Mouse (Mus musculus): ENCODE measurements around the gene Pard3. TPM values are rescaled to one million over a fixed set of nuclear protein-coding genes. Genes with fewer than 3 reads are reported as not detected.

Pard3 gene
- polyA plus RNA-seq, 1 experiment from 2014 or later = 35.0 TPM

- no peak for ATAC-seq (ENCODE audit: low FRiP score, low read depth)
- H3K9ac ChIP-seq = no peak overlapping the region
- no peak overlapping the region for H3K4me3 ChIP-seq
- WGBS = 88% methylated on average over 2 of the region's 2 CpGs
- no peak overlapping the region for H3K27ac ChIP-seq
- no peaks in the 10 kb centered on the region for H3K9me3 ChIP-seq
- H3K4me2 ChIP-seq (replicated peaks) = no peak overlapping the region
- H3K4me1 ChIP-seq = no peaks in the 10 kb centered on the region
- peaks cover 26% of the 10 kb centered on the region for H3K36me3 ChIP-seq
- no peaks in the 10 kb centered on the region for H3K27me3 ChIP-seq
Observed at GRCm38 (mm10) chr8:127600641-127601040, 536.9 kb downstream of the Pard3 start.

GRCm38 (mm10) chr8:127603062-127603461 lies 539.4 kb downstream of the Pard3 start:
- no peaks in the 10 kb centered on the region for H3K27me3 ChIP-seq
- H3K27ac ChIP-seq = no peak overlapping the region
- ATAC-seq (ENCODE audit: low FRiP score, low read depth) = no peak
- H3K9ac ChIP-seq = no peak overlapping the region
- peaks cover 30% of the 10 kb centered on the region for H3K36me3 ChIP-seq
- no peaks in the 10 kb centered on the region for H3K4me1 ChIP-seq
- H3K4me3 ChIP-seq = no peak overlapping the region
- WGBS = 97% methylated on average over 15 of the region's 15 CpGs
- H3K9me3 ChIP-seq = no peaks in the 10 kb centered on the region
- H3K4me2 ChIP-seq (replicated peaks) = no peak overlapping the region

GRCm38 (mm10) chr8:127608541-127609270 lies 545.0 kb downstream of the Pard3 start:
- no peaks in the 10 kb centered on the region for H3K4me1 ChIP-seq
- ATAC-seq (ENCODE audit: low FRiP score, low read depth) = no peak

DNA sequence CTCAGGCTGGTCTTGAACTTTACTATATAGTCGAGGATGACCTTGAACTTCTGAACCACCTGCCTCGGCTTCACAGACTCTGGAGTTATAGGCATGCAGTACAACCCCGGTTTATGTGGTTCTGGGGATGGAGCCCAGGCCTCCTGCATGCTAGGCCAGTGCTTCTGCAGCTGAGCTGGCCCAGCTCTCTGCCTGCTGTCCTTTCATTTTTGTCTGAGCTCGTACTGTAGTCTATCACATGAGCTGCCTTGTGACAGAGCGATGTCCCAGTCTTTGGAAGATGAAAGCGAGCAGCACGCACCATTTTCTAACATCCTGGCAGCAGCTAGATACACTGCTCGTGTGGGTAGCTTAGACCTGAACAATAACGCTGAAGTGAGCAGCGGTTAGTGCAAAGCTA lies 545.6 kb downstream of the Pard3 start:
- no peaks in the 10 kb centered on the region for H3K27me3 ChIP-seq
- peaks cover 27% of the 10 kb centered on the region for H3K36me3 ChIP-seq
- no peaks in the 10 kb centered on the region for H3K4me1 ChIP-seq
- no peak overlapping the region for H3K4me2 ChIP-seq (replicated peaks)
- no peak overlapping the region for H3K4me3 ChIP-seq
- H3K9me3 ChIP-seq = no peaks in the 10 kb centered on the region
- 86% methylated on average over 10 of the region's 10 CpGs for WGBS
- no peak overlapping the region for H3K27ac ChIP-seq
- H3K9ac ChIP-seq = no peak overlapping the region
- ATAC-seq (ENCODE audit: low FRiP score, low read depth) = no peak

More at GRCm38 (mm10) chr8:127608541-127609270, 545.0 kb downstream of the Pard3 start:
- Histone ChIP-seq H3K27ac (no peak overlapping the region), H3K9me3 (no peaks in the 10 kb centered on the region), H3K4me2 (replicated peaks) (no peak overlapping the region), H3K36me3 (peaks cover 31% of the 10 kb centered on the region), H3K9ac (no peak overlapping the region), H3K4me3 (no peak overlapping the region), H3K27me3 (no peaks in the 10 kb centered on the region)
- 79% methylated on average over 7 of the region's 7 CpGs for WGBS

- no peak overlapping the region for H3K27ac ChIP-seq
- H3K4me2 ChIP-seq (replicated peaks) = no peak overlapping the region
- 73% methylated on average over 4 of the region's 4 CpGs for WGBS
- ATAC-seq (ENCODE audit: low FRiP score, low read depth) = no peak
- peaks cover 16% of the 10 kb centered on the region for H3K36me3 ChIP-seq
- H3K27me3 ChIP-seq = no peaks in the 10 kb centered on the region
- H3K4me3 ChIP-seq = no peak overlapping the region
- H3K4me1 ChIP-seq = no peaks in the 10 kb centered on the region
- no peak overlapping the region for H3K9ac ChIP-seq
- H3K9me3 ChIP-seq = no peaks in the 10 kb centered on the region
Observed at GRCm38 (mm10) chr8:127614206-127614605, 550.5 kb downstream of the Pard3 start.

- Histone ChIP-seq H3K9me3 (no peaks in the 10 kb centered on the region), H3K4me3 (no peak overlapping the region), H3K4me2 (replicated peaks) (no peak overlapping the region), H3K9ac (no peak overlapping the region), H3K36me3 (0 out of 2 replicates have a peak, but pooled peaks cover 3% of the 10 kb centered on the region), H3K27me3 (no peaks in the 10 kb centered on the region), H3K27ac (no peak overlapping the region), H3K4me1 (no peaks in the 10 kb centered on the region)
- ATAC-seq (ENCODE audit: low FRiP score, low read depth) = no peak
- 69% methylated on average over 2 of the region's 2 CpGs for WGBS
Observed at GRCm38 (mm10) chr8:127616681-127617080, 553.0 kb downstream of the Pard3 start.

- Histone ChIP-seq H3K4me1 (no peaks in the 10 kb centered on the region), H3K9me3 (no peaks in the 10 kb centered on the region), H3K9ac (no peak overlapping the region), H3K27me3 (0 out of 2 replicates have a peak, but pooled peaks cover 3% of the 10 kb centered on the region), H3K4me3 (no peak overlapping the region), H3K27ac (no peak overlapping the region), H3K4me2 (replicated peaks) (no peak overlapping the region), H3K36me3 (no peaks in the 10 kb centered on the region)
- WGBS = 83% methylated on average over 3 of the region's 3 CpGs
- no peak for ATAC-seq (ENCODE audit: low FRiP score, low read depth)
Observed at GRCm38 (mm10) chr8:127622137-127622536, 558.4 kb downstream of the Pard3 start.

DNA sequence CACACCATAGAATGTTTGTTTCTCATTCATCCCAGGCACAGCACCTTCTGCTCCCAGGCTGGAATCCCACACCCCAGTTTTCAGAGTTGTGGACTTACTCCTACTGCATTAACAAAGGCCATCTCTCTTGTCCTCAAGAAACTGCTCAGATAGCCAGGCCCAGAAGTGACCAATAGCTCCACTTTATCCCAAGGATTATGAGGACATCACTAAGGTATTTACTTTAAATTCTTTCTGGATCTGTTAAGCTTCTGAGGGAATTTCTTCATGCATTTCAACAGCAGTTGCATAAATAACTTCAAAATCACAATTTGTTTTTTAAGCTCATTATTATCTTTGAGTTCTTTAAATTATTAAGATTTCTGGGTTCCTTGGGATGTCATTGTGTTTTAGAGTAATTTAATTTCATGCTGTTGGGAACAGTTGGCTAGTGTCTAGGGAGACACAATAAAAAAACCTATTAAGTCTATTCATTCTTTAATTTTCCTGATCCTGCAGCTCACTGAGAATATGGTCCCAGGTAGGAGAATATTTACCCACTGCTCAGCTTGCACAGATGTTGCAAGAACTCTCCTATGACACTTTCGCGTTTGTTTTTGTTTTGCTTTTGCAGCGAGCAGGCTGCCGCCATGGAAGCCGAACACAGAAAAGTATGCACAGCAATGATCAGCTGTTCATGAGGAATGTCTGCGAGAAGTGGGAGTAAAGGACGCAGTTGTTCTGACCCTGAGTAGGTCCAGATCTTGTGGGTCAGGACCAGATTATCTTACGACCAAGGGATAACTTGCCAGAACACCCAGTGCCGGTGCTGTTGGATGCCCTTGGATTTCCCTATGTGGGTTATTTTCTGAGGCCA lies 574.8 kb downstream of the Pard3 start:
- Histone ChIP-seq H3K4me2 (replicated peaks) (no peak overlapping the region), H3K4me1 (no peaks in the 10 kb centered on the region), H3K4me3 (no peak overlapping the region), H3K9ac (no peak overlapping the region), H3K36me3 (no peaks in the 10 kb centered on the region), H3K27ac (no peak overlapping the region), H3K27me3 (no peaks in the 10 kb centered on the region), H3K9me3 (no peaks in the 10 kb centered on the region)
- no peak for ATAC-seq (ENCODE audit: low FRiP score, low read depth)
- WGBS = 87% methylated on average over 9 of the region's 9 CpGs

DNA sequence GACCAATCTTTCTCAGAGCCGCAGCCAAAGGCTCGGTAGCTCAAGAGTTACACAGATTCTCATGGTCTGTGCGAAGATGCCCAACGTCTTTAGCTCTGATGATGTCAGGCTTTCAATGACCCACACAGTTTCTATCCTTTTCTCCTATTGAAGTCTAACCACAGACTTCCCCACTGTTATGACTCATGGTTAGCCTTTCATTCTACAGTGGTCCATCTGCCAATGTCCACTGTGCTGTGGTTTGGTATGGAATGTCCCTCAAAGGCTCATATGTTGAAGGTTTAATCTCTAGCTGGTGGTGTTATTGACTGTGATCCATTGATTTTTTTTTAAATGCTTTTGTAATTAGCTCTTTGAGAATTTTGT lies 575.4 kb downstream of the Pard3 start:
- no peak overlapping the region for H3K4me2 ChIP-seq (replicated peaks)
- H3K27me3 ChIP-seq = no peaks in the 10 kb centered on the region
- no peak for ATAC-seq (ENCODE audit: low FRiP score, low read depth)
- no peaks in the 10 kb centered on the region for H3K4me1 ChIP-seq
- no peak overlapping the region for H3K27ac ChIP-seq
- H3K9me3 ChIP-seq = no peaks in the 10 kb centered on the region
- H3K36me3 ChIP-seq = no peaks in the 10 kb centered on the region
- H3K4me3 ChIP-seq = no peak overlapping the region
- no peak overlapping the region for H3K9ac ChIP-seq
- 90% methylated on average over 4 of the region's 4 CpGs for WGBS

GRCm38 (mm10) chr8:127655559-127655958 lies 591.9 kb downstream of the Pard3 start:
- WGBS = 88% methylated on average over 3 of the region's 3 CpGs
- H3K4me1 ChIP-seq = peaks cover 10% of the 10 kb centered on the region; the same call in 1 of the 2 replicates
- H3K27ac ChIP-seq = no peak overlapping the region
- H3K4me2 ChIP-seq (replicated peaks) = no peak overlapping the region
- H3K27me3 ChIP-seq = no peaks in the 10 kb centered on the region
- H3K9ac ChIP-seq = no peak overlapping the region
- no peaks in the 10 kb centered on the region for H3K9me3 ChIP-seq
- no peak for ATAC-seq (ENCODE audit: low FRiP score, low read depth)
- no peak overlapping the region for H3K4me3 ChIP-seq
- no peaks in the 10 kb centered on the region for H3K36me3 ChIP-seq
